Mouse (Mus musculus) lung, postnatal 4 days (tissue): Measurements from ENCODE around the gene Rln1.

Source experiments
- DNase-seq, 2 experiments: peaks; one replicate each; pipeline ENCODE4 v3.0.0; 2021

Rln1 gene

DNA sequence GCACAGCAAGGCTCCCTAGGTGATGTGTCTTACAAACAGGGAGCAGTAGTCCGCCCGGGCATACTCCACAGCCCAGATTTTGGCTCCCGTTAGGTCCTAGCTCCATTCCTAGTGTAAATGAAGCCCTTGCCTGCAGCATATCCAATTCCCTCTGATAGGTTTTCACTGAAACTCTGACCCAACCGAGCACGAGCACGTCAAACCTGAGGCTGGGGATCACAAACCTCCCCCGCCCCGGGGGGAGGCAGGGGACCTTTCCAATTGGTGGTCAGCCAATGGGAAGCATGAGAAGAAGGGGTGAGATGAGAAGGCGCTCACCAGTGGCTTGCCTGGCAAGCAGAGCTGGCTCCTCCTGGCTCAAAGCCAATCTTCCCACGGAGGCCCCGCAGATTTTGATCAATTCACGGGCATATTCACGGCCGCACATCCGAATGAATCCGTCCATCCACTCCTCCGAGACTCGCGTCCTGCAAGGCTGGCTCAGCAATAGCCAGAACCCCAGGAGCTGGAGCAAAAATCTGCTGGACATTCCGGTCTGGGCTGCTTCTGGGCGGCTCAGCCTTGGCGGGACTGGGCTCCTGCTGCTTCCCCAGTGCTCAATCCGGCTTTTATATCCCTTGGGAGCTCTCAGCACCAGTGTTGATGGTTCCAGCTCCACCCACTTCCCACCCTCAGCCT lies at the start of gene Rln1:
Gene Rln1 (minus strand): TSS at position 603 of the 678 bp plus-strand sequence.
- DNase-seq: peak in 1 of 2 experiments; percentile 26

DNA sequence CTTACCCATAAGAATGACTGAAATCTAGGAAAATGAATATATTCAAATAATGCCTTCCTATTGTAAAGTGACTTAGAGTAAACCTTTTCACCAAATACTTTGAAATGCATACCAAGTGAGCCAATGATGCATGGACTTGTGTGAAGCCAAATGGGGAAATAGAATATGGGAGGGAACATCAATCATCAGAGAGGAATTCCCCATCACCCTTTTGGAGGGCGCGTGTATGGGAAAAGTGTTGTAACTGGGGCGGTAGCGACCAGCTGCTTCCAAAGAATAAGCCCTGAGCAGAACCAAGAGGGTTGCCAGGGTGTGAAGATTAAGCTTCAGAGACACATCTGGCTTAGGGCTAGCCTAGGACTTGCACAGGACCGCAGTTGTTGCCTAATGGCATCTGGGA lies 48.9 kb upstream of the Rln1 start:
- DNase-seq: no peak

DNA sequence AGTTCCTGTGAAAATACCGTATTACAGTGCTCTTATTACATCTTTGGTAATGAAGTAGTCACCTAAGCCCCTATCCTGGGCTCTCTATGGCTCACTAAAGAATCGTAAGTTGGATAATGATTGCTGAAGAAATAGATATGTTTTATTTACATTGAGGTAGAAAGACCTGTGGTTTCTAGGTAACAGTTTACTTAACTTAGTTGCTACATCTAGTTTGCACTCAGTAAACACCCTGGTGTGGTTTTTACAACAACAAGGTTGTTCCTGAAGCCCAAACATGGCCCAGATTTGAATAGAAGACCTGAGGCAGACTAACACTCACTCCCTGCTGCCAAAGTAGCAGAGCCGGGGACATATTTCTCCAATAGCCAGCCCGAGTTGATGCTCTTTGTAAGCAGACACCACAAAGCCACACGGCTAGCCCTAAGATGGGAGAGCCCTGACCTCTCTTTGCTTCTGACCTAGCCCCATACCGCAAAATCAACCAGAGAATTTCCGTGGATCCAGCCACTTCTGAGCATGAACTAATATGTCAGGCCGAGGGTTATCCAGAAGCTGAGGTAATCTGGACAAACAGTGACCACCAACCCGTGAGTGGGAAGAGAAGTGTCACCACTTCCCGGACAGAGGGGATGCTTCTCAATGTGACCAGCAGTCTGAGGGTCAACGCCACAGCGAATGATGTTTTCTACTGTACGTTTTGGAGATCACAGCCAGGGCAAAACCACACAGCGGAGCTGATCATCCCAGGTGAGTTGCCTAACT lies 45.6 kb upstream of the Rln1 start:
- DNase-seq: no peak

DNA sequence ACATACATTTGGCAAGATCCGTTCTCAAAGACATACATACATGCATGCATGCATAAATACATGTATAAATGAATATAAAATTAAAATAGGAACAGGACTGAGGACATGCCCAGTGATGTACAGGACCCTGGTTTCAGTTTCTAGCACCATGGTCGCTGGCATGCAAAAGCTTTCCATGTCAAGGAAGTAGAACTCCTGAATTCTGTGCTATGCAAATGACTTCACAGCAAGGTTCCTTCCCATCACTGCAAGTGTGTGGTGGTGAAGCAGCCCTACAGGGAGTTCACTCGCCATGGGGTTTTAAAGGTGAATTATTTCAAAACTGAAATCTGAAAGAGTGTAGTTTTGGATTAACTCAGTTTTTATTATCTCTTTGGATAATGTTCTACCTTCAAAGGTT lies 41.9 kb upstream of the Rln1 start:
- no peak for DNase-seq

DNA sequence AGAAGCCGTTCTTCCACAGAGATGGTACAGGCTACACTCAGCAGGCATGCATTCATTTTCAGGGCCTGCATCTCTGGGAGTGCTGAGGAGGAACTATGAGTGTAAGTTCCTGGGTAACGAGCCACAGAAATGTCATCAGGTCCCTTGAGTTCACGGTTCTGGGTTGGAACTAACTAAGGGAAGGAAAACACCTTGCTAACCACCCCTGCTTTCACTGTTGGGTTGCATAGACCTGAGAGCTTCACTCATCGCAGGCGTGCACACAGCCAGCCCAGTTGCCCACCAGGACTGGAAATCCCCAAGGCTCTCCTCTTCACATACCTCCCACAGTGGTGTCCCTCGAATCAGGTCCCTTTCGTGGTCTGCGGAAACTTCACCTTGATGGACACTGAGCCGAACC lies 40.5 kb upstream of the Rln1 start:
- no peak for DNase-seq

GRCm38 (mm10) chr19:29373438-29373837 lies 39.0 kb upstream of the Rln1 start:
- DNase-seq: no peak

- no peak for DNase-seq
These were observed 38.2 kb upstream of the Rln1 start for GRCm38 (mm10) chr19:29372621-29373020.

DNA sequence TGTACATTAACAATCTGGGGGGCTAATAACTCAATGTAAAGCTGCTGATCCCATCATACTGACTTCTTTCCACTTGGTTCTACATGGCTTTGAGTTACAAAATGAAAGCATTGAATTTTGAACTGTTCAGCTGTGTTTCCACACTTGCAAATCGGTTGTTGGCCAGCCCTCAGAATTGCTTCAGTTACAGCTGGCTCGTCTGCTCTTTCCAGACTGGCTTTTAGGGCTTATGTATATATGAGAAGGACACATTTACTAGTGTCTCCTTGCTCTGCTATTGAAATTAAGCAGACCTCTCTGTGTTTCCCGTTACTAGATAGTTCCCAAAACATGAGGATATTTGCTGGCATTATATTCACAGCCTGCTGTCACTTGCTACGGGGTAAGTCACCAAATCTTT lies 37.7 kb upstream of the Rln1 start:
- DNase-seq: peak in 1 of 2 experiments; percentile 32

- DNase-seq: no peak
These were observed 37.0 kb upstream of the Rln1 start for GRCm38 (mm10) chr19:29371284-29372081.

GRCm38 (mm10) chr19:29370545-29371283 lies 36.2 kb upstream of the Rln1 start:
- DNase-seq: no peak

DNA sequence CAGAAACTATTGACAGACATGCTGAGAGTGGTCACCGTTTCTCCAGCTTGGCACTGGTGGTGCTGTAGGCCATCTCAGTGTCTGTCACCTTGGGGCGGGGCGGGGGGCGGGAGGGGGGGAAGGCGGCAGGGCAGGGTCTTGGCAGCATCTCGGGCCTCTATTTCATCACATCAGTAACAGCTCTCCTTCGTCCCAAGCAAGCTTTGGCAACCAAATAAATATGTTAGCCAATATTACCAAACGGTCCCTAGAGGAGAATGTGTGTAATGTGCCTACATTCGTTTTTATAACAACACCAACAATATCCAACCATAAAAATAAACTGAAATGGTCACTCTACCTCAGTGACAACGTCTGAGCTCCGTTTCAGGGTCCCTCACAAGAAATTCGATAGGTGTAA lies 35.6 kb upstream of the Rln1 start:
- DNase-seq: no peak

GRCm38 (mm10) chr19:29368671-29369309 lies 34.3 kb upstream of the Rln1 start:
- DNase-seq: no peak

DNA sequence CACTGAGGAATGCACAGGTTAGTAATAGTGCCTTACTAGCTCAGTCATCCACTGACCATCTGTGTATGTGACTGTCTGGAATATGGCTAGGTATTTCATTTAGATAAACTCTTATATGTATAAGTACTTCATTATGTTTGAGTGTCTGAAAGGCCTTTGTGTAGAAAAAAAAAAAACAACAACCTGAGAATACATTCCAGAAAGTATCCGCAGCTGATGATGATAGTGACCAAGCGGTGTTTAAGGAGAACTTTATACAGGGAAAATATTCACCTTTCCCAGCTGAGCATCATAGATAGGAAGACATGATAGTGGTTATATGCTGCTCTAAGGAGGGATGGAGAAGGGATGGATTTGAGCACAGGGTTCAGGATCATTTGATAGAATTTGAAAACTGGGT lies 33.6 kb upstream of the Rln1 start:
- no peak for DNase-seq

DNA sequence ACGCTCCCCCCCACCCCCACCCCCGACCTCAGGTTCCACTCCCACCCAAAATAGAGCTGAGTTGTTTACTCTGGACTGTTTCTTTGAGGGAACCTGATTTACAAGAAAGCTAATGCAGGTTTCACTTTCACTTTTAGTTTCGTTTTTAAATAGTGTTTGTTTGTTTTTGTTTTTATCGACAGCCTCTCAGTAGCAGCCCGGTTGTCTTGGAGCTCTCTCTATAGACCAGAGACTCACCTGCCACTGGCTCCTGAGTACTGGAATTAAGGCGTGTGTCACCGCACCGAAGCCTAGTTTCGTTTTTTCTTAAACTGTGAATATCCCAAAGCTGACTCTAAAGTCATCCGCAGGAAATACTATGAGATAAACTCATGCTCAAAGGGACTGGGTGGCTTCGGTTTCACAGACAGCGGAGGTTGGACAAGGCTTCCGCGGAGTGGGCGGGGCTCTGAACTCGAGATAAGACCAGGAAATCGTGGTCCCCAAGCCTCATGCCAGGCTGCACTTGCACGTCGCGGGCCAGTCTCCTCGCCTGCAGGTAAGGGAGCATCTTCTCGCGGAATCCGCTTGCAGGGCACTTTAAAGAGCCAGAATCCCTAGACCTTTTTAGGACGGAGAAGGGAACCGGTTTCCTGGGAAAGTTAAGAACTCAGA lies 32.6 kb upstream of the Rln1 start, which contains the start of the genes Plgrkt and Cd274:
Gene Plgrkt (minus strand): TSS at position 422 of the 654 bp plus-strand sequence.
Gene Cd274 (plus strand): TSS at position 487 of the 654 bp plus-strand sequence.
- peak; percentile 85 to 89 for DNase-seq

GRCm38 (mm10) chr19:29366226-29366968 lies 31.9 kb upstream of the Rln1 start:
- peak in 1 of 2 experiments; percentile 23 for DNase-seq

DNA sequence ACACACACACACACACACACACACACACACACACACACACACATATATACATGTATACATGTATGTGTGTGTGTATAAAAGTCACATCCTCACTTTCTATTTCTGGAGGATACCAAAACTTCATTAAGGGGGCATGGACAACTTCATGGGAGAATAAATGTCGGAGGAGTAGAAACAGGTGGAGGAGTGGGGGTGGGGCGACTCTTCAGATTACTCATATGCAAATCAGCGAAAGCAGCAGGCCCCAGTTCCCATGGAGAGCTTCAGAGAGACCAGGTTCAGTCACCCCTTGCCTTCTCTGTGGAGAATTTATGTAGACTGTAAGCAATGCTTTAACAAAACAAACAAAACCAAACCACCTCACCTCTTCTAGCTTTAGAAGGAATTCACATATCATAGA lies 30.6 kb upstream of the Rln1 start:
- no peak for DNase-seq

DNA sequence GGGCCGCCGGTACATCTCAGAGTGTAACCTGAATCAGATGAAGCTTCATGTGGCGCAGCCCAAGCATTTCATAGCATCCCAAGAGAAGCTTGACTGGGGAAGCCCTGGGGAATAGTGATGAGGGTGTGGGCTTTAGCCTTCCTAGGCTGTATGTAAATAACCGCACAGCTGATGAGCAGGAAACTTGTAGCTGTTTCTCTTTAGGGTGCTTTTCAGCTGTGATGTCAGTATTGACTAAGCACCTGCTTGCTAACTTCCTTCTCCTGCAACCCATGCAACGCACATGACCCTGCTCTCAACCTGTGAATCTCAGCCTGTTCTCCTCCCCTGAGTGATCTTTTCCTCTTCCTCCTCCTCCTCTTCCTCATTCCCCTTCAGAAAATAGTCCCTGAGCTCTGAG lies 29.6 kb upstream of the Rln1 start:
- DNase-seq: no peak

- no peak for DNase-seq
These were observed 29.1 kb upstream of the Rln1 start for GRCm38 (mm10) chr19:29363557-29363956.

DNA sequence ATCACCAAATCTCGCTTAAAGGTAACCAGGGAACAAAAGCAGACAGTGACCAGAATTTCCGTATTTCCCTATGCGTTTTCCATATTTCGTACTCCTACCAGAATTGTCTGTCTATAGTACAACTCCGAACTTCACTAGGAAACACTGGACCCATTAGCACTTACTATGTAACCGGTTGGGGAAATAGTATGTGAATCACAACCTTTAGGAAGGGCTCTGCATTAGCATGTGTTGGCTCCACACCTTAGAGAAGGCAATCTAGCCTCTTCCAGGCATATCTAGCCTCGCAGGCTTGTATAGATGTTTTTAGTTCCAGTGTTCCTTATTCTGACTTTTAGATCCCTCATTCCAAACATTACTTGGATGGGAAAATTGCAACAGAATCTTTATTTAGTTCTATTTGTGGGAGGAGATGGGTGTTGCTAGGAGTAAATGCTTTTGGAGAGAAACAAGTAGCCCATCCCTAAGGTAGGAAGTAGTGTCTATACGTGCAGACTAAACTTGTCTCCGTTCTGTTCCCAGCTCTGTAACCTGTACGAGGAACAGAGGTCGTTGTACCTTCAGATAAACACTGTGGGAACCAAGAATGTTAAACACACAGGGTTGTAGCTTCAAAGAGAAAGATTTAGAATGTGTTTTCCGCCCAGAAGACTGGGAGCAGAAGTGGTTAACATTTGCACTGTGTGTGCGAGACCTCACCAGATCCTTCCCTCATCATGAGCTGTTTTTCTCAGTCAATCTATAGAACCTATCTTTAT lies 27.9 kb upstream of the Rln1 start:
- no peak for DNase-seq
